Mouse (Mus musculus): ENCODE results near the gene Phc2.

The Phc2 gene

DNA sequence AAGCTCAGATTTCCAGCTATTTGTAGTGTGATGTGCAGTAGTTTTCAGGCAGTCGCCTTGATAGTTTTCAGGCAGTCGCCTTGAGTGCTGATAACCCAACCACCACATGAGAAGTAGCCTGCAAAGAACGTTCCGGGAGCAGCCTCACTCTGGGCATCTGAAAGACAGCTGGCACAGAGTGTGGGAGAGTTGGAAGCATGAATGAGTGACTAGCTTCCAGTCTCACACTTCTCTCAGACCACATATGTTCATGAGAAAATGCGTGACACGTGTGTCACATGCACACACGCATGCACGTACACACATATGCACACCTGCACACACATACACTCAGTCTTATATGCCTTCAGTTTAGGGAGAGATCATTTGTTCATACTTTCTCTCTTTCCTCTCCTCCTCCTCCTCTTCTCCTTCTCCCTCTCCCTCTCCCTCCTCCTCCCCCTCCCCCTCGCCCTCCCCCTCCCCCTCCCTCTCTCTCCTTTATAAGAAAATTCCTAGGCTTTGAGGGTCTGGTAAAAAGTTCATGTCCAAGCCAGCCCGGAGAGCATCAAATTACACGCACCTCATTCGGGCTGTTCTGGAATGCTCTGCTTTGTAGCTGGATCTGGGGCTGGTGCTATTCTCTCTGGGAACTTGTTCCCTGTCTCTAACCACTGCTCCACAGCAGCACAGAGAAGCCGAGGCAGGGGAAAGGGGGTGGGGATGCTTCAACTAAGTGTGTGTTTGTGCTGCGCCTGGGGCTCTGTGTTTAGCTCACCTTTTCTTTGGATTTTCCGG, 37.8 kb downstream of the Phc2 start:
- no peak for DNase-seq (ENCODE audit: low spot score)

DNA sequence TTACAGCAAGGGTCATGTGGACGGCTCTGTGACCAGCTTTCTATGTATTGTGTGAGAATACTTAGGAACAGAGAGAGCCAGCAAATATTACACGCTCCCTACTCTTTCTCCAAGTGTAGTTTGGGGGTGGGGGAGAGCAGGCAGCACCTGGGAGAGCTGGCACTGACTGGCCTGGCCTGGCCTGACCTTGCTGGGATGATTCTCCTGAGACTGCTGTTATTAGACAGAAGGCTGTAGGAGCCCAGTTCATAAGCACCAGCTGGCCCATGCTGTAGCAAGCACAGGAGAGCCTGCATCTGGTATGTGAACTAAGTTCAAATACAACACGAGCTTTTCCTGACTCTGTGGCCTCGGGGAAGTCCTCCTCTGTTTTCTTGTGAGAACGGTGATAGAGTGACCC, 38.7 kb downstream of the Phc2 start:
- no peak for DNase-seq (ENCODE audit: low spot score)

- DNase-seq (ENCODE audit: low spot score), result no peak
Observed at GRCm38 (mm10) chr4:128694315-128694714, 39.8 kb downstream of the Phc2 start.

DNA sequence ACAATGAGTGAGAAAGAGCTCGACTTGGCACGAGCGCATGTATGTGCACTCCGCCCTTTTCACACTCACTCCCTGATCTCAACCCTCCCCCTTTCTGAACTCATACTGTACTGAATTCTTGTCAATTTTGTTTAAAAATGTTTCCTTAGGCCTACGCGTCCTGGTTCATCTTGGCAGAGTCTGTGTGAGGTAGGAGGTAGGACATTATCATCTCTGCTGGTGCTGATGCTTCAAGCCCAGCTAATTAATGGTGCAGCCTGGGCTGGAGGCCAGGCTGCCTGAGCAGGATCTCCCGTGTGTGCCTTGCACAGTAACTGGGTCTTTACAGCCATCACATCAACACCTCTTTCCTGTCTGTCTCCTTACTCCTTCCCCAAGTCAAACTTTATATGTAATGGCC, 40.6 kb downstream of the Phc2 start:
- DNase-seq (ENCODE audit: low spot score), result no peak

DNA sequence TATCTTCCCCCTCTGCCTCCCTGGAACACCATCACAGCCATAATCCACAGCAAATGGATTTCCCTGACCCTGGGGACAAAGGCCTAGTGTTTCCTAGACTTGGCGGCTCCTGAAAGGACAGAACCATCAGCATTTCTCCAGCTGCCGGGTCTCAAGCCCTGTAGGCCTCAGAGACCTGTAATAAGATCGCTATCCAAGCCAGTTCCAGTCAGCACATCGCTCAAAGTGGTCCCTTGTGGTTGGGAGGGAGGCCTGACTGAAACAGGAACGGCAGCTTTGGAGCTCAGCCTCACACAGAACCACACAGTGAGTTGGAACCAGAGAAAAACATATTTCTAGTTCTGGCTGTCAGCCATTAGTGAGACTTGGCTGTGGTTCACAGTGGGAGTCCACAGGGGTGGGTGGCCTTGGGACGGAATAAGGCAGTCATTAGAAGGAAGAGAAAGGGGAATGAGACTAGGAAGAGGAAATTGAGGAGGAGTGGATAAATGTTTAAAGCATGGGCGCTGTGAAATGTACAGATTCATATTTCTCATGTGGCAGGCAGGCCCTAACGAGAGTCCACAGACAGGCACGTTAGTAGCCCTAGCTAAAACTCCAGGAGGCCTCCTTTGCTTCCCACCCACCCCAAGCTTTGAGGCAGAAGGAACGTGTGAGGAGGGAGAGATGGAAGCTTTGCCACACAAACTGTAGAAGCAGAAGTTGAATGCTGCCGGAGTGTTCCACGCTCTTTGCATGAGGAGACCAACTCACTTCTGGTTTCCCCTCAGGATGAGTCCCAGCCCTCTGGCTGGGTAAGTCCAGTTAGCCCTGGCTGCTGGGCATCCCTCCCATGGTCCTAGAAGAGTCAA, 43.7 kb downstream of the Phc2 start:
- DNase-seq (ENCODE audit: low spot score), result peak; percentile 54

DNA sequence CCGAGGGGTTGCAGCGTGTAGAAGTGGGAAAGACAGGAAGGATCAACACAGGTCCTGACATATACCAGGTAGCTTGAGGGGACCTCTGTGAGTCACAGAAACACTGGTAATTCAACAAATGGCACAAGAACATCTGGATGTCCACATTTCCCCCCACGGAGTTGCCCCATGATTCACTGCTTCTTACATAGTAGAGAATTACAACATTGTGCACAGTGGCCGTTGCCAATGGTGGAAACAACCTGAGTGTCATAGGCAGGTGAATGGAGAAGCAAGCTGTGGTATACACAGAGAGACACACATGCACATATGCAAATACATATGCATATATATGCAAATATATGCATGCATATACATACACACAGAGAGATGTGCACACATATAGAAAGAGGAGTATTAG, 45.4 kb downstream of the Phc2 start:
- DNase-seq (ENCODE audit: low spot score), result no peak

- no peak for DNase-seq (ENCODE audit: low spot score)
Observed at GRCm38 (mm10) chr4:128700543-128700942, 46.0 kb downstream of the Phc2 start.

DNA sequence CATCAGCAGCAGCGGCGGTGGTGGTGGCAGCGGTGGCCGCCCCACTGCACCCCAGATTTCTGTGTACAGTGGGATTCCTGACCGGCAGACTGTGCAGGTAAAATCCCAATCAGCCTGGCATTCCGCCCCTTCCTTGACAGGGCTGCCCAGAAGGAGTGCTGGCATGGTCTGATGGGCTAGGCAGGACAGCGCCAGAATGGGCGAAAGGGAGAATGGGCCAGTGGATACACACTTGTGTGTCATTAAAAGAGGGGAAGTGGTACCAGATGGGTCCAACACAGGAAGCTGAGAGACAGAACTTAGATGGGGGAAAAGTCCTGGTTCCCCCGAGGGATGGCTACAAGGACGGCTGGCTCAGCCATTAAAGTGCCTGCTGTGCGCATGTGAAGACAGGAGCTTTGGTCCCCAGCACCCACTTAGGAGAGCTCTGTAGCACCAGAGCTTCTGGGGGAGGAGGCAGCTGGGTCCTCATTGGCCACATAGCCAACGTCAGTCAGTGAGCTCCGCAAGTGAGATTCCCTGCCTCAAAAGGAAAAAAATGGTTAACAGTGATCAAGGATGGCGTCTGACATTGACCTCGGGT, 50.7 kb downstream of the Phc2 start:
- no peak for DNase-seq (ENCODE audit: low spot score)

- DNase-seq (ENCODE audit: low spot score), result no peak
Observed at GRCm38 (mm10) chr4:128706626-128707025, 52.1 kb downstream of the Phc2 start.

- no peak for DNase-seq (ENCODE audit: low spot score)
Observed at GRCm38 (mm10) chr4:128707384-128707783, 52.9 kb downstream of the Phc2 start.

GRCm38 (mm10) chr4:128709061-128709780, 54.7 kb downstream of the Phc2 start:
- no peak for DNase-seq (ENCODE audit: low spot score)

DNA sequence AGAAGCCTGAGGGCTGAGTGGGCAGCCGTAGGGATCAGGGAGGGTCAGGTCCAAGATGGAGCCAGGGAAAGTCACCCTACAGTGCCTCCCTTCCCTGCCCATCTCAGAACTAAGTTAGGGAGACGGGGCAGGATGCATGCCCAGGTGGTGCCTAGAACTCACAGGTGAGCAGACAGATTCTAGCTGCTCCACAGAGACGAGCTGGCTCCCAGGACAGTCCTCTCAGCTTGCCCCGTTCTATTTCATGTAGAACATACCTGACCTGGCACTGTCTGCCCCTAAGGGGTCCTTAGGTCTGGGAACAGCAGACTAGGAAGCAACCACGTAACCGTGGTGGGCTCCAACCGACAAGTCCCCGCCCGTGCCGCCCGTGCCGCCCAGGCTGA, 55.3 kb downstream of the Phc2 start:
- no peak for DNase-seq (ENCODE audit: low spot score)

GRCm38 (mm10) chr4:128710286-128710685, 55.8 kb downstream of the Phc2 start:
- DNase-seq (ENCODE audit: low spot score), result no peak

GRCm38 (mm10) chr4:128710800-128711199, 56.3 kb downstream of the Phc2 start:
- no peak for DNase-seq (ENCODE audit: low spot score)

- peak; percentile 94 for DNase-seq (ENCODE audit: low spot score)
Observed at GRCm38 (mm10) chr4:128711455-128712135, 57.1 kb downstream of the Phc2 start.

DNA sequence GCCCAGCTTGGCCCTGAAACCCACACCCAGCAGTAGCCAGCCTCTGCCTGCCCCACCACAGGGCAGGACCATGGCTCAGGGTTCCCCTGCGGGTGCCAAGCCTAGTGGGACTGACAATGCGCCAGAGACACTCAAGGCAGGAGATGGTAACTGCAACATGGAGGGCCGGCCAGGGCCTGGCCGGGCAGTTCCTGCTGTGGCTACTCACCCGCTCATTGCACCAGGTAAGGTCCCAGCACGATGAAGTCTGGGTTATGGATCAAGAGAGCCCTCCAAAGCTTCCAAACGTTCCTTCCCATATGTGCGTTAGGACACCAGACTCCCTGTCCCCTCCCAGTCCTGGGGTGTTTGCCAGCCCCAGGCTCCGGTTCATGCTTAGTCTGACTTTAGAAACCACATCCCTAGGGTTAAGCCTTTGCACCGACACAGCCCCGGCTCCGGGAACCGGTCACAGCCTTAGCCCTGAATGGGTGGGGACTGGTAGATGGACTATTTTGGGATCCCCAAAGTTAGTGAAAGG, 57.7 kb downstream of the Phc2 start:
- no peak for DNase-seq (ENCODE audit: low spot score)

DNA sequence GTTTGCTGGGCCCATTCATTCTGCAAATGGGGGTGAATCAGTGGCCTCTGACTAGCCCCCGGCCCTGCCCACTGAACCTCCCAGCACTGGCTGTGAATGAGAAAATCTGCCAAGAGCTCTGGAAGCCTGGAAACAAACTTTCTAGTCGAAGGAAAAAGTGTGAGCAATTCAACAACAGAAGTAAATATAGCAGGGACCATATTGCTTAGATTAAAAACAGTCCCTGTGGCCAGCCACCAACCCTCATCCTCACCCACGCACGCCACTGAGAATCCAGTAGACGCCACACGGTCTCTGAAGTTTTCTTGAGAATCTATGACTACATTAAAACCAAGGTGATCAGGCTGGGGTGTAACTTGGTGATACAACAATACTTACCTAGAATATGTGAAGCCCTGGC, 58.4 kb downstream of the Phc2 start:
- DNase-seq (ENCODE audit: low spot score), result no peak

GRCm38 (mm10) chr4:128715241-128716204, 61.0 kb downstream of the Phc2 start:
- DNase-seq (ENCODE audit: low spot score), result no peak

- DNase-seq (ENCODE audit: low spot score), result no peak
Observed at GRCm38 (mm10) chr4:128716279-128716678, 61.8 kb downstream of the Phc2 start.

DNA sequence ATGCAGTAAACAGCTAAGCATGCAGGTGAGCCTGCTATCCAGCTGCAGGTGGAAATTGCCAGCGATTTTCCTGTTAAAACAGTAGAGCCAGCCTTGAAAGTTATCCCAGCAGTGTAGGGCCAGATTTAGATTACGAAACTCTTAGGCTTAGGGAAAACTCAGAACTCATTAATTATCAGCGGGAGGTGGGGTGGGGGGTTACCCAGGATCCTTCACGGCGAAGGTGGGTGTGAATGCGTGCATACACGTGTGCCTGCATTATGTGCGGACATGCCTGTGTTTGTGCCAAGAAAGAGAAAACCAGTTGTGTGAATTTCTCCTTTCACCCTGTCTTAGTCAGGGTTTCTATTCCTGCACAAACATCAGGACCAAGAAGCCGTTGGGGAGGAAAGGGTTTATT, 62.2 kb downstream of the Phc2 start:
- DNase-seq (ENCODE audit: low spot score), result no peak
